Mouse (Mus musculus): ENCODE data around the gene Serpina10.
"Not testable (repeated sequence)": the region's sequence is repeated elsewhere in the genome, so short reads cannot be mapped to it uniquely, and the experiment has no call there.

Gene Serpina10

GRCm38 (mm10) chr12:103631203-103631612 lies at the start of gene Serpina10:
Gene Serpina10, minus strand, starts transcription at chr12:103631444.
- DNase-seq (ENCODE audit: low read depth, low spot score), result no peak

GRCm38 (mm10) chr12:103679853-103680252 lies 48.6 kb upstream of the Serpina10 start:
- DNase-seq (ENCODE audit: low read depth, low spot score), result not testable (repeated sequence)

GRCm38 (mm10) chr12:103676039-103676438 lies 44.8 kb upstream of the Serpina10 start, which contains the start of gene Serpina16:
Gene Serpina16, minus strand, starts transcription at chr12:103676139.
- DNase-seq (ENCODE audit: low read depth, low spot score), result no peak

- DNase-seq (ENCODE audit: low read depth, low spot score), result no peak
These were observed 41.9 kb upstream of the Serpina10 start for GRCm38 (mm10) chr12:103673179-103673578.

GRCm38 (mm10) chr12:103671483-103671882 lies 40.2 kb upstream of the Serpina10 start:
- DNase-seq (ENCODE audit: low read depth, low spot score), result no peak

GRCm38 (mm10) chr12:103670964-103671363 lies 39.7 kb upstream of the Serpina10 start:
- no peak for DNase-seq (ENCODE audit: low read depth, low spot score)

- no peak for DNase-seq (ENCODE audit: low read depth, low spot score)
These were observed 39.1 kb upstream of the Serpina10 start for GRCm38 (mm10) chr12:103670344-103670743.

GRCm38 (mm10) chr12:103665286-103665685 lies 34.0 kb upstream of the Serpina10 start:
- DNase-seq (ENCODE audit: low read depth, low spot score), result no peak

- not testable (repeated sequence) for DNase-seq (ENCODE audit: low read depth, low spot score)
These were observed 30.8 kb upstream of the Serpina10 start for GRCm38 (mm10) chr12:103662053-103662452.

- DNase-seq (ENCODE audit: low read depth, low spot score), result no peak
These were observed 28.8 kb upstream of the Serpina10 start for GRCm38 (mm10) chr12:103660076-103660475.

- no peak for DNase-seq (ENCODE audit: low read depth, low spot score)
These were observed 27.9 kb upstream of the Serpina10 start for GRCm38 (mm10) chr12:103659171-103659570.

- no peak for DNase-seq (ENCODE audit: low read depth, low spot score)
These were observed 26.7 kb upstream of the Serpina10 start for GRCm38 (mm10) chr12:103657991-103658390.

GRCm38 (mm10) chr12:103656848-103657626 lies 25.8 kb upstream of the Serpina10 start, which contains the start of gene Serpina6:
Gene Serpina6, minus strand, starts transcription at chr12:103657212.
- DNase-seq (ENCODE audit: low read depth, low spot score), result no peak

- no peak for DNase-seq (ENCODE audit: low read depth, low spot score)
These were observed 24.1 kb upstream of the Serpina10 start for GRCm38 (mm10) chr12:103655123-103656044.

GRCm38 (mm10) chr12:103653836-103654235 lies 22.6 kb upstream of the Serpina10 start:
- no peak for DNase-seq (ENCODE audit: low read depth, low spot score)

GRCm38 (mm10) chr12:103646314-103646713 lies 15.1 kb upstream of the Serpina10 start:
- no peak for DNase-seq (ENCODE audit: low read depth, low spot score)

GRCm38 (mm10) chr12:103644601-103645000 lies 13.4 kb upstream of the Serpina10 start:
- DNase-seq (ENCODE audit: low read depth, low spot score), result no peak

- no peak for DNase-seq (ENCODE audit: low read depth, low spot score)
These were observed 12.6 kb upstream of the Serpina10 start for GRCm38 (mm10) chr12:103643818-103644217.

- peak; percentile 67 for DNase-seq (ENCODE audit: low read depth, low spot score)
These were observed 12.1 kb upstream of the Serpina10 start for GRCm38 (mm10) chr12:103643336-103643735.

GRCm38 (mm10) chr12:103635846-103636245 lies 4.6 kb upstream of the Serpina10 start:
- DNase-seq (ENCODE audit: low read depth, low spot score), result no peak

GRCm38 (mm10) chr12:103634430-103634829 lies 3.2 kb upstream of the Serpina10 start:
- no peak for DNase-seq (ENCODE audit: low read depth, low spot score)

GRCm38 (mm10) chr12:103616860-103617261 lies 14.4 kb downstream of the Serpina10 start:
- DNase-seq (ENCODE audit: low read depth, low spot score), result no peak
